Mouse (Mus musculus) hindbrain, embryonic 12.5 days (tissue): ENCODE measurements around the gene Ltbp1. TPM values are rescaled to one million over a fixed set of nuclear protein-coding genes. Genes with fewer than 3 reads are reported as not detected.

ENCODE experiments used
- ATAC-seq: fragments of 200-750 bp; cut with Nextera tagmentation; 2 replicates; pipeline ENCODE4 v1.8.0; 2017; ENCODE audit warnings: moderate TSS enrichment; ENCODE audit not compliant: low FRiP score
- H3K27ac ChIP-seq: fragments of 300-500 bp; sonication (generic); 2 replicates; pipeline ENCODE4 v1.5.1; 2016; ENCODE audit warnings: mild to moderate bottlenecking
- H3K27me3 ChIP-seq: fragments of 300-500 bp; sonication (generic); 2 replicates; pipeline ENCODE4 v1.6.1; 2016; ENCODE audit warnings: mild to moderate bottlenecking
- H3K36me3 ChIP-seq: fragments of 300-500 bp; sonication (generic); 2 replicates; pipeline ENCODE4 v1.6.1; 2016; ENCODE audit warnings: mild to moderate bottlenecking
- H3K4me1 ChIP-seq: fragments of 300-500 bp; sonication (generic); 2 replicates; pipeline ENCODE4 v1.6.1; 2016
- H3K4me2 ChIP-seq: fragments of 300-500 bp; sonication (generic); replicated peaks from 2 replicates; pipeline ENCODE4 v1.6.1; 2016; ENCODE audit warnings: mild to moderate bottlenecking
- H3K4me3 ChIP-seq: fragments of 300-500 bp; sonication (generic); 2 replicates; pipeline ENCODE4 v1.5.1; 2016; ENCODE audit warnings: mild to moderate bottlenecking
- H3K9ac ChIP-seq: fragments of 300-500 bp; sonication (generic); 2 replicates; pipeline ENCODE4 v1.6.1; 2016; ENCODE audit warnings: mild to moderate bottlenecking, moderate library complexity
- H3K9me3 ChIP-seq: fragments of 300-500 bp; sonication (generic); replicated peaks from 2 replicates; pipeline ENCODE4 v1.6.1; 2016; ENCODE audit warnings: mild to moderate bottlenecking
- WGBS: fragments of 180-500 bp; shearing (Covaris S2); methylation state at CpG from one replicate; pipeline ENCODE4 v1.1.7; 2016; 5-methylcytosine and 5-hydroxymethylcytosine counted together
- polyA plus RNA-seq: library from polyadenylated mRNA; unstranded; fragments of >200 nt; fragmentation: Nextera tagmentation; extraction: Ambion mirVana; gene quantifications from 2 replicates; pipeline ENCODE4 v1.2.1, GENCODE M21; 2016

The Ltbp1 gene
- polyA plus RNA-seq, 1 experiment from 2014 or later, result 12.0 TPM

- Histone ChIP-seq H3K4me1 (no peaks in the 10 kb centered on the region), H3K4me2 (no peak overlapping the region), H3K4me3 (no peak overlapping the region), H3K27ac (no peak overlapping the region), H3K36me3 (no peaks in the 10 kb centered on the region), H3K9ac (no peak overlapping the region), H3K9me3 (no peaks in the 10 kb centered on the region), H3K27me3 (no peaks in the 10 kb centered on the region)
- no peak for ATAC-seq
- WGBS, result 55% methylated on average over 6 of the region's 6 CpGs
These were observed 138.6 kb downstream of the Ltbp1 start for GRCm38 (mm10) chr17:75143927-75144326.

GRCm38 (mm10) chr17:75147218-75147617 lies 141.8 kb downstream of the Ltbp1 start:
- no peaks in the 10 kb centered on the region for H3K27me3 ChIP-seq
- ATAC-seq, result no peak
- H3K27ac ChIP-seq, result no peak overlapping the region
- H3K9me3 ChIP-seq, result no peaks in the 10 kb centered on the region
- H3K4me3 ChIP-seq, result no peak overlapping the region
- no peak overlapping the region for H3K4me2 ChIP-seq
- no peaks in the 10 kb centered on the region for H3K4me1 ChIP-seq
- H3K9ac ChIP-seq, result no peak overlapping the region
- H3K36me3 ChIP-seq, result no peaks in the 10 kb centered on the region
- 91% methylated on average over 4 of the region's 4 CpGs for WGBS

GRCm38 (mm10) chr17:75151800-75152199 lies 146.4 kb downstream of the Ltbp1 start:
- no peak overlapping the region for H3K4me3 ChIP-seq
- H3K9me3 ChIP-seq, result no peaks in the 10 kb centered on the region
- 76% methylated on average over 9 of the region's 9 CpGs for WGBS
- no peak for ATAC-seq
- H3K9ac ChIP-seq, result no peak overlapping the region
- H3K27ac ChIP-seq, result no peak overlapping the region
- H3K4me1 ChIP-seq, result no peaks in the 10 kb centered on the region
- no peak overlapping the region for H3K4me2 ChIP-seq
- no peaks in the 10 kb centered on the region for H3K36me3 ChIP-seq
- H3K27me3 ChIP-seq, result no peaks in the 10 kb centered on the region

- Histone ChIP-seq H3K9me3 (no peaks in the 10 kb centered on the region), H3K27ac (no peak overlapping the region), H3K36me3 (no peaks in the 10 kb centered on the region), H3K27me3 (no peaks in the 10 kb centered on the region), H3K9ac (no peak overlapping the region), H3K4me3 (no peak overlapping the region), H3K4me1 (no peaks in the 10 kb centered on the region), H3K4me2 (no peak overlapping the region)
- ATAC-seq, result no peak
- 75% methylated on average over 6 of the region's 6 CpGs for WGBS
These were observed 147.7 kb downstream of the Ltbp1 start for GRCm38 (mm10) chr17:75153088-75153487.

GRCm38 (mm10) chr17:75158385-75158784 lies 153.0 kb downstream of the Ltbp1 start:
- Histone ChIP-seq H3K4me2 (no peak overlapping the region), H3K4me3 (no peak overlapping the region), H3K9me3 (no peaks in the 10 kb centered on the region), H3K27me3 (no peaks in the 10 kb centered on the region), H3K27ac (no peak overlapping the region), H3K4me1 (no peaks in the 10 kb centered on the region), H3K9ac (no peak overlapping the region), H3K36me3 (no peaks in the 10 kb centered on the region)
- 94% methylated on average over 6 of the region's 6 CpGs for WGBS
- no peak for ATAC-seq

- Histone ChIP-seq H3K9me3 (no peaks in the 10 kb centered on the region), H3K4me1 (no peaks in the 10 kb centered on the region), H3K9ac (no peak overlapping the region), H3K27ac (no peak overlapping the region), H3K4me2 (no peak overlapping the region), H3K27me3 (no peaks in the 10 kb centered on the region), H3K36me3 (no peaks in the 10 kb centered on the region), H3K4me3 (no peak overlapping the region)
- no peak for ATAC-seq
- 92% methylated on average over 8 of the region's 8 CpGs for WGBS
These were observed 153.9 kb downstream of the Ltbp1 start for GRCm38 (mm10) chr17:75159066-75159787.

- Histone ChIP-seq H3K4me1 (no peaks in the 10 kb centered on the region), H3K9ac (no peak overlapping the region), H3K27me3 (no peaks in the 10 kb centered on the region), H3K36me3 (no peaks in the 10 kb centered on the region), H3K4me2 (no peak overlapping the region), H3K4me3 (no peak overlapping the region), H3K9me3 (no peaks in the 10 kb centered on the region), H3K27ac (no peak overlapping the region)
- no peak for ATAC-seq
- WGBS, result 91% methylated on average over 10 of the region's 10 CpGs
These were observed 155.7 kb downstream of the Ltbp1 start for GRCm38 (mm10) chr17:75161062-75161461.

- ATAC-seq, result no peak
These were observed 156.6 kb downstream of the Ltbp1 start for GRCm38 (mm10) chr17:75161931-75162330.

GRCm38 (mm10) chr17:75164566-75164965 lies 159.2 kb downstream of the Ltbp1 start:
- no peak overlapping the region for H3K4me2 ChIP-seq
- H3K4me3 ChIP-seq, result no peak overlapping the region
- no peaks in the 10 kb centered on the region for H3K9me3 ChIP-seq
- ATAC-seq, result no peak
- WGBS, result 93% methylated on average over 5 of the region's 5 CpGs
- H3K36me3 ChIP-seq, result no peaks in the 10 kb centered on the region
- H3K4me1 ChIP-seq, result no peaks in the 10 kb centered on the region
- no peaks in the 10 kb centered on the region for H3K27me3 ChIP-seq
- H3K27ac ChIP-seq, result no peak overlapping the region
- no peak overlapping the region for H3K9ac ChIP-seq

More at GRCm38 (mm10) chr17:75161931-75162330, 156.6 kb downstream of the Ltbp1 start:
- H3K4me1 ChIP-seq, result no peaks in the 10 kb centered on the region
- no peak overlapping the region for H3K9ac ChIP-seq
- H3K27me3 ChIP-seq, result no peaks in the 10 kb centered on the region
- H3K36me3 ChIP-seq, result no peaks in the 10 kb centered on the region
- WGBS, result 67% methylated on average over 4 of the region's 4 CpGs
- no peak overlapping the region for H3K27ac ChIP-seq
- H3K4me3 ChIP-seq, result no peak overlapping the region
- H3K9me3 ChIP-seq, result no peaks in the 10 kb centered on the region
- no peak overlapping the region for H3K4me2 ChIP-seq

GRCm38 (mm10) chr17:75168572-75169200 lies 163.3 kb downstream of the Ltbp1 start:
- ATAC-seq, result no peak
- Histone ChIP-seq H3K4me1 (no peaks in the 10 kb centered on the region), H3K36me3 (no peaks in the 10 kb centered on the region), H3K9me3 (no peaks in the 10 kb centered on the region), H3K27me3 (no peaks in the 10 kb centered on the region), H3K27ac (no peak overlapping the region), H3K9ac (no peak overlapping the region), H3K4me2 (no peak overlapping the region), H3K4me3 (no peak overlapping the region)
- WGBS, result 94% methylated on average over 3 of the region's 3 CpGs

GRCm38 (mm10) chr17:75171659-75172058 lies 166.3 kb downstream of the Ltbp1 start:
- Histone ChIP-seq H3K4me2 (no peak overlapping the region), H3K36me3 (no peaks in the 10 kb centered on the region), H3K9ac (no peak overlapping the region), H3K27ac (no peak overlapping the region), H3K9me3 (no peaks in the 10 kb centered on the region), H3K27me3 (no peaks in the 10 kb centered on the region), H3K4me1 (no peaks in the 10 kb centered on the region), H3K4me3 (no peak overlapping the region)
- no peak for ATAC-seq
- WGBS, result 87% methylated on average over 7 of the region's 7 CpGs

GRCm38 (mm10) chr17:75172685-75173205 lies 167.4 kb downstream of the Ltbp1 start:
- Histone ChIP-seq H3K27me3 (no peaks in the 10 kb centered on the region), H3K4me1 (no peaks in the 10 kb centered on the region), H3K9ac (no peak overlapping the region), H3K4me3 (no peak overlapping the region), H3K4me2 (no peak overlapping the region), H3K36me3 (no peaks in the 10 kb centered on the region), H3K9me3 (no peaks in the 10 kb centered on the region), H3K27ac (no peak overlapping the region)
- ATAC-seq, result no peak
- 82% methylated on average over 7 of the region's 7 CpGs for WGBS

GRCm38 (mm10) chr17:75174501-75174900 lies 169.1 kb downstream of the Ltbp1 start:
- H3K27me3 ChIP-seq, result no peaks in the 10 kb centered on the region
- no peak for ATAC-seq
- no peak overlapping the region for H3K27ac ChIP-seq
- peaks cover 9% of the 10 kb centered on the region; the same call in 1 of the 2 replicates for H3K4me1 ChIP-seq
- H3K9ac ChIP-seq, result no peak overlapping the region
- no peaks in the 10 kb centered on the region for H3K36me3 ChIP-seq
- no peaks in the 10 kb centered on the region for H3K9me3 ChIP-seq
- H3K4me3 ChIP-seq, result no peak overlapping the region
- 92% methylated on average over 3 of the region's 3 CpGs for WGBS
- no peak overlapping the region for H3K4me2 ChIP-seq
